Mouse (Mus musculus) retina, embryonic 14.5 days (tissue): Measurements from ENCODE around the gene D330045A20Rik.
"Not testable (repeated sequence)": the region's sequence is repeated elsewhere in the genome, so short reads cannot be mapped to it uniquely, and the experiment has no call there.

Experiments used
- DNase-seq: peaks from one replicate; pipeline ENCODE4 v3.0.0-alpha.2; 2015; ENCODE audit warnings: low spot score

The D330045A20Rik gene

DNA sequence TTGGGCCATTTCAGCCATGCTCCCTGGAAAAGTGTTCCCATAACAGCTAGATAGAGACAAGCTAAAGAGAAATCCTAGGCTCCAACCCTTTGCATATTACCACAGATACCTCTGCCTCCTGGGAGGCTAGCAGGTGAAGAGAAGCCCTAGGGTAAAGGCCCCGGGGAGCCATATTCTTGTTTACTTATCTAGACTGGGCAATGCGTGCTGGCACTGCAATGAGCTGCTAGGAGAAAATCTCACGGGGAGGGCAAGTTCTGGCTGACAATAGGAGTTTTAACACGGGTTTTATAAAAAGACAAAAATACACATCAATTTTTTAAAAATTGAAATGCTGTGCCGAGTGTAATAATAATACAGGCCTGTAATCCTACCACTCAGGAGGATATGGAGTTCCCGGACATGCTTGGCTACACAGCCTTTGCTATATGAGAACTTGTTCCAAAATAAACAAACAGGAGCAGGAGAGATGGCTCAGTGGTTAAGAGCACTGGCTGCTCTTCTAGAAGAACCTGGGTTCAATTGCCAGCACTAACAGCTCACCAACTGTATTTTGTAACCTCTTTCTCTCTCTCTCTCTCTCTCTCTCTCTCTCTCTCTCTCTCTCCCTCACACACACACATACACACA is 98.6 kb downstream of the D330045A20Rik start:
- DNase-seq = no peak

DNA sequence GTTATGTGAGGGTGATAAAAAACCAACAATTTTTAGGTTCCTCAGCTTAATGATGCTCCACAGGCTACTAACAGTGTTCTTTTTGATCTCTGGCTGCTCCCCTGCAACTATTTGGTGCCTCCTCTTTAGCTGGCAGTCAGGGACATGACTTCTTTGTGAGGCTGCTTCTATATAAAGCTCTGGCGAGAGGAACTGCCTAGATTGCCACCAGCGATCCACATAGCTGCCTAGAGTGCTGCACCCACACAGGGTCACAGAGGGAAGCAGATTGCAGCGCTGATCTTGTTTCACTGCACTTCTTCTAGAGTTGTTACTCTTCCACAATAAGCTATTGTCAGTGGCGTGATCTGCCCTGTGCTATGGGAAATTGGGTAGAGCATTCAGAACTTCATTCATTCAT is 103.4 kb downstream of the D330045A20Rik start:
- DNase-seq = no peak

DNA sequence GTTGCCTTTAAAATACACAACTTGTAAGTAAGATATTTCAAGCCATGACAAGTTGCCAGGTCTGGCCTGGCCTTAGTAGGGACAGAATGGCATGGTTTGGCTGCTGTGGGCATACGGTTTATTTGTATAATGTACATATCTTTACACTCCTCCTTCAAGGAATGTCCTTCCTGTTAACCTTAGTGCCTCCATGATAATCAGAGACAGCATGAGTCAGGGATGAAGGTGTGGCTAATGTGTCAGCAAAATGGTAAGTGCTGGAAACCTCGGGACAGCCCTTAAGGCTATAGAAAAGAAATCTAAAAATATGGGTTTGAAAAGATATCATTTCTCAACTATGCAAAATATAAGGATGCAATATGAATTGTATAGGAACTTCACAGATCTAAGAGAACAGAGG is 106.5 kb downstream of the D330045A20Rik start:
- not testable (repeated sequence) for DNase-seq

- DNase-seq = no peak
Measured at GRCm38 (mm10) chrX:139596404-139596803, 116.2 kb downstream of the D330045A20Rik start.
